Mouse (Mus musculus) adipose tissue, adult 10 weeks (tissue): ENCODE measurements around the gene Olfr1246. TPM values are rescaled to one million over a fixed set of nuclear protein-coding genes. Genes with fewer than 3 reads are reported as not detected.

Source experiments
- polyA plus RNA-seq: library from polyadenylated mRNA; stranded (reverse); fragments of 350-450 nt; fragmentation: Illumina TruSeq; extraction: RNeasy Lipid Tissue Mini Kit (QIAGEN cat#74804); gene quantifications from one replicate; pipeline ENCODE4 v1.2.3, GENCODE M21; 2014; ENCODE audit warnings: low read depth, low replicate concordance

Olfr1246 gene
- not detected for polyA plus RNA-seq

DNA sequence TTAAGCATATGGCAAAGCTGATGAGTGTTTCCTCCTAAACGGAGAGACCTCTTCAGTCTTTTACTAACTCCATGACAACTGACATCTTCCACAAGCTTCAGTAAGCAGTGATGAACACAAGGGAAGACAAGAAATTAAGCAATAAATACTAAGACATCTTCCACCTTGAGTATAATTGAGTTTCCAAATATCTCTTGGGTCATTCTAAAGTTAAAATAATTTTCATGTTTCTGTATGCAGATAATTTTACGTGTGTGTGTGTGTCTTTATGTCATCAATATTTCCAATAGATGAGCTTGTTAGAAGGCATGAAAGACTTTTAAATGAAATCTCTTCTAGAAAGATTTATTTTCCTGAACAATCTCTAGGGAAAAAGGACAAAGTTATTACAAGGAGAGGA is at the start of gene Olfr1246:
Olfr1246 (minus strand) TSS at position 101 of the 400 bp plus-strand sequence.

DNA sequence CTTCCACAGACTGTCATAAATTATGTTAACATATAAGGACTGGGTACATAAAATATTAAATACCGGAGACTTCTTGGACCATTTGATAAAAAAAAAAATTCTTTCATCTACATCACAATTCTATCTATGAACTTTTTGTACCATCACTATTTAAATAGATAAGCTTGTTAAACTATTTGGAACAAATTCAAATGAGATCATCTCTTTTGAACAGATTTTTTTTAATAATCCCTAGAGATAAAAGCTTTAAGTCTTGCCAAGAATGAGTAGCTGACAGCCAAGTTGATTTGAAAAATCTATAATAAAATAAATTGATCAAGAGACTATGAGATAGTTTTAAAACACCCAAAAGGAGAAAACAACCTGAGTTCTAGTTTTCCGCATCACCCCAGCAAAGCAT is 41.9 kb upstream of the Olfr1246 start, which contains the start of gene Olfr1249:
Olfr1249 (minus strand) TSS at position 101 of the 400 bp plus-strand sequence.

DNA sequence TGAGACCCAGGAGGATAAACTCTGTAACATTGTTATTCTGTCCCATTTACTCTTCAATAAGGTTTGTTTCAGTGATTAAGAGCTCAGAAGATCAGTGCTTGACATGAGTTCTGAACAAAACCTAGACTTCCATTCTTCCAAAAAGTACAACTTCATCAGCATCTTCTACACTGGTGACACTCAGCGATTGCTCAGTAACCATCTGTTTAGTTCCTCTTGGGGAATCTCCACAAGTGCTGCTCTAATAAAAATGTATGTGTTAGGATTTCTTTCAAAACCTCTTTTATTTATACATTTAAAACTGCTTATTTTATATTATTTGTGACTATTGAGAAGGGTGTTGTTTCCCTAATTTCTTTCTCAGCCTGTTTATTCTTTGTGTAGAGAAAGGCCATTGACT is 25.2 kb upstream of the Olfr1246 start, which contains the start of gene Olfr1248:
Olfr1248 (minus strand) TSS at position 101 of the 400 bp plus-strand sequence.

DNA sequence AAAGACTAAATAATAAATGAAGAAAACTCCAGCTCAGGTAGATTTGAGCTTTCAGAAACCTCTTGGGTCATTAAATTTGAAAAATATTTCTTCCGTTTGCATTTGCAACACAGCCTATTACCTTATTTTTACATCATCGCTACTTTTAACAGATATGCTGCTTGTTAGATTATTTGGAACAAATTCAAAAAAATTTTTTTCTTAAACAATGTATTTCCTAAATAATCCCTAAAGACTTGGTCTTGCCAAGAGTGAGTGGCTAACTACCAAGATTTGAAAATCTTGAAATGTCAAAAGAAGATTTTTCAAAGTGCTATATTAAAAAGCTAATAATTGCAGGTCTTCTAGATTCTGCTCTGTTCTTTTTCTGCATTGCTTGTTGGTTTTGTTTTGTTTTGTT is 21.1 kb upstream of the Olfr1246 start, which contains the start of gene Olfr1247:
Olfr1247 (minus strand) TSS at position 101 of the 400 bp plus-strand sequence.

DNA sequence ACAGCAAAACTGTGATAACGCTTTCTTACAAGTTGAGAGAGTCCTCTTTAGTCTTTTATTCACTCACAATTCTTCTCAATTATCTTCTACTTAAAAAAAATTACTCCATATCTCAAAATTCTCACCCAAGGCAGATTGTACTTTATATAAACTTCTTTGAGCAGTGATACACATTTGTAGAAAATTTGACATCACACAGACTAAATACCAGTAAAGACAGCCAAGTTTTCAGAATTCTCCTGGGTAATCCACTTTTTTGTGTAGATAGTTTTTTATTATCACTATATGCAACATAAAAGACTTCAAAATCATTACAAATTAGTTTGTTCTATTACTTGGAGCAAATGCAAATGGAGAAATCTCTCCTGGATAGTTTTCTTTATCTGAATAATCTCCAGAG is 14.6 kb downstream of the Olfr1246 start, which contains the start of gene Olfr1245:
Olfr1245 (minus strand) TSS at position 101 of the 400 bp plus-strand sequence.

Other genes starting within 250 kb of the Olfr1246 start
- not detected for gene Olfr1234, start 228.3 kb downstream of the Olfr1246 start, polyA plus RNA-seq
- not detected for gene Olfr1238, start 183.5 kb downstream of the Olfr1246 start, polyA plus RNA-seq
- gene Olfr1239, start 172.8 kb downstream of the Olfr1246 start, polyA plus RNA-seq: not detected
- not detected for gene Olfr1240, start 150.2 kb downstream of the Olfr1246 start, polyA plus RNA-seq
- gene Olfr1241, start 106.0 kb downstream of the Olfr1246 start, polyA plus RNA-seq: not detected
- not detected for gene Olfr1242, start 94.8 kb downstream of the Olfr1246 start, polyA plus RNA-seq
- gene Olfr1243, start 61.7 kb downstream of the Olfr1246 start, polyA plus RNA-seq: not detected
- not detected for gene Olfr1245, start 14.7 kb downstream of the Olfr1246 start, polyA plus RNA-seq
- gene Olfr1247, start 21.0 kb upstream of the Olfr1246 start, polyA plus RNA-seq: not detected
- not detected for gene Olfr1248, start 25.1 kb upstream of the Olfr1246 start, polyA plus RNA-seq
- gene Olfr1249, start 41.8 kb upstream of the Olfr1246 start, polyA plus RNA-seq: not detected
- gene Olfr1250, start 68.3 kb upstream of the Olfr1246 start, polyA plus RNA-seq: not detected
- gene Olfr1251, start 78.8 kb upstream of the Olfr1246 start, polyA plus RNA-seq: not detected
- not detected for gene Olfr1252, start 131.9 kb upstream of the Olfr1246 start, polyA plus RNA-seq
- gene Olfr1253, start 163.9 kb upstream of the Olfr1246 start, polyA plus RNA-seq: not detected
- not detected for gene Olfr1254, start 200.5 kb upstream of the Olfr1246 start, polyA plus RNA-seq
- not detected for gene Olfr1255, start 218.9 kb upstream of the Olfr1246 start, polyA plus RNA-seq
- not detected for gene Olfr1256, start 248.4 kb upstream of the Olfr1246 start, polyA plus RNA-seq